Mouse (Mus musculus) liver, postnatal 0 days (tissue): ENCODE measurements around the gene Tm6sf2.

Experiments
- CTCF ChIP-seq: sonication (generic); IDR thresholded peaks from 2 replicates; pipeline ENCODE4 v1.5.1; 2016; ENCODE audit warnings: antibody characterized with exemption, low read depth
- EP300 ChIP-seq: IDR thresholded peaks from 2 replicates; pipeline ENCODE4 v1.6.1; 2016; ENCODE audit warnings: antibody characterized with exemption, low read depth, mild to moderate bottlenecking

DNA sequence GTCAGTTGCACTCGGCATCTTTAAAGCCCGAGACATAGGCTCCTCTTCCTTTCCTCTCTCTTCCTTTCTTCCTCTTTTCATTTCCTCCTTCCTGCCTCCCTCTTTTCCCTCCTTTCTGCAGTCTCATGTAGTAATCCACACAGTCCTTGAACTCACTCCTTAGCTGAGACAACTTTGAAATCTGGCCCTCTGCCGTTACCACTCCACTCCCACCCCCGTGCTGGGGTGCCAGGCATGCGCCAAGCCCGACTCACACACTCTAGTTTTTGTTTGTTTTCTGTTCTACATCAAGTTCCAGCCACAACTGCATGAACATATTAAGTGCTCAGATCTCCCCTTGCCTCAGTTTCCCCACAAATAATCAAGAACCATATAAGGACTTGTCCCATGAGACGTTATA is 32.2 kb downstream of the Tm6sf2 start:
- TF ChIP-seq CTCF (no peak), EP300 (no peak)
